Mouse (Mus musculus) kidney, postnatal 25 days (tissue): Measurements from ENCODE around the gene Olfr869.

Source experiments
- DNase-seq, 2 experiments: peaks; one replicate each; pipeline ENCODE4 v3.0.0; 2021; ENCODE audit warnings: mixed read lengths in 2 of 2

The Olfr869 gene

GRCm38 (mm10) chr9:20128709-20129108 lies at the start of gene Olfr869:
Gene Olfr869 (plus strand): TSS chr9:20129009.
- no peak for DNase-seq

DNA sequence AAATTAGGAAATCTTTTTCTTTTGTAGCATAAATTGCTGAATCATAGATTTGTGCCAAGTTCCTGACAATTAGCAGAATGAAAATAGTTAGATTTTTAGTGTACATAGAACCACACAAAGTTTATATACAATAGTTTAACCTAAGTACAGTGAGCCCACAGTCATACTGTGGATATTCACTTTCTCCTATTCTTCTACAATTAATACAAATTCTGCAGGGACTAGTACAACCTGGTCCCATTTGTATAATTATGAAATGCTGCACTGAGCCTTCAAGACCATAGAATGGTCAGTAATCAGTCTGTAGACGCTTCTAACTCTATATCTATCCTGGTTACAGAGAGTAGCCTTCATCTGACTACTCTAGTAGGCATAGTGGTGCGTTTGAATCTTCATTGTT lies 30.5 kb upstream of the Olfr869 start, which contains the start of gene Olfr868:
Gene Olfr868, plus strand, starts transcription at position 301 of the 400 bp plus-strand sequence.
- DNase-seq = no peak

DNA sequence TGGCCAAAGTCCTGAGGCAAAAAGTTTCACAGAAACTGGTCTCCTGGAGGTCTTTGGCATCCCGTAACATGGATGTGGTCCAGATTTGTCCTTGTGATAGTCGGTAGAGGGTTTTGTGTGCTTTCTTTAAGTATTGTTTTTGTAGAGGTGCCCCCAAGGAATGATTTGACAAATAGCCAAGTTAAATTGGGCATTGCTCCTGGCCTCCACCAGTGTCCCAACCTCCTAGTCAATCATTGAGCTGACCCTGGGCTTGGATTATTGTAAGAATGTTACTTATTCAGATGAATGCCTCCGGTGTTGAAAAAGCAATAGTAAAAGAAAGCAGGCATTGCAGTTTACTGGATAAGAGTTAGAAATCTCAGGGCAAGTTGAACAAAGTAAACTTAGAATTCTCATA lies 20.9 kb downstream of the Olfr869 start:
- no peak for DNase-seq

DNA sequence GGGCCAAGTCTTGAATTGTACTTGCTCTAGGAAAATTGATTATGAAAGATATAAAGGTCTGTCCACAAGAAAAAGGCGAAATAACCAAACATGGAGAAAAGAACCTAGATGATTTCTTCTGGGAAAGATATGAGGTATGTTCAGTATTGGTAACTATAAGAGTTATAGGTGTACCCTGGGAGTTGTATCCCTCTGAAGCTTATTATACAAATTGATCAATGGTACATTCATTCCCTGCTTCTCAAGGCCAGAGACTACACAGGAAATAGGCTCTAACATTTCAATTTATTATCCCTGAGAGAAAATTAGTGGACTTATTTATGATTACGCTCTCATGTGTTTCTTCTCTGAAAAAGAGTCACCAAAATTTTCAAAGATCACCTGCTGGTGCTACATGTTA lies 45.1 kb downstream of the Olfr869 start, which contains the start of gene Olfr870:
Gene Olfr870, minus strand, starts transcription at position 101 of the 400 bp plus-strand sequence.
- no peak for DNase-seq

- DNase-seq = no peak
These were observed 50.7 kb downstream of the Olfr869 start for GRCm38 (mm10) chr9:20179463-20179862.
